Mouse (Mus musculus) limb, embryonic 11.5 days (tissue): ENCODE measurements at regions not wholly inside any gene's neighbourhood (a gene's known extent, or its start where the extent isn't known, plus 50 kb on each side); places are given as distances from the start of the nearest gene placed in this dataset.
A peak's percentile ranks its signal among the peaks of the same experiment; 100 is the strongest.

Experiments used
- ATAC-seq: fragments of 200-750 bp; cut with Nextera tagmentation; 2 replicates; pipeline ENCODE4 v1.8.0; 2017; ENCODE audit warnings: low read depth; ENCODE audit not compliant: insufficient number of reproducible peaks, low FRiP score, low TSS enrichment
- DNase-seq: peaks from one replicate; pipeline ENCODE4 v3.0.0-alpha.2; 2015; ENCODE audit warnings: low spot score
- H3K27ac ChIP-seq: fragments of 300-500 bp; sonication (generic); replicated peaks from 2 replicates; pipeline ENCODE4 v1.5.1; 2014; ENCODE audit warnings: low read depth, mild to moderate bottlenecking, low read length
- H3K27me3 ChIP-seq: fragments of 300-500 bp; sonication (generic); 2 replicates; pipeline ENCODE4 v1.6.1; 2014; ENCODE audit warnings: mild to moderate bottlenecking, low read length, mixed read lengths; ENCODE audit not compliant: control insufficient read depth, insufficient read depth
- H3K36me3 ChIP-seq: fragments of 300-500 bp; sonication (generic); 2 replicates; pipeline ENCODE4 v1.6.1; 2014; ENCODE audit warnings: mild to moderate bottlenecking, low read length, moderate library complexity, mixed read lengths; ENCODE audit not compliant: control insufficient read depth, insufficient read depth
- H3K4me1 ChIP-seq: fragments of 300-500 bp; sonication (generic); 2 replicates; pipeline ENCODE4 v1.6.1; 2014; ENCODE audit warnings: low read length, mixed read lengths; ENCODE audit not compliant: control insufficient read depth, insufficient read depth
- H3K4me2 ChIP-seq: fragments of 300-500 bp; sonication (generic); 2 replicates; pipeline ENCODE4 v1.6.1; 2014; ENCODE audit warnings: low read depth, mild to moderate bottlenecking, moderate library complexity; ENCODE audit not compliant: severe bottlenecking
- H3K4me3 ChIP-seq: fragments of 300-500 bp; sonication (generic); 2 replicates; pipeline ENCODE4 v1.5.1; 2014; ENCODE audit warnings: low read depth, low read length
- H3K9ac ChIP-seq: fragments of 300-500 bp; sonication (generic); 2 replicates; pipeline ENCODE4 v1.6.1; 2014; ENCODE audit warnings: mild to moderate bottlenecking, low read length
- H3K9me3 ChIP-seq: fragments of 300-500 bp; sonication (generic); 2 replicates; pipeline ENCODE4 v1.6.1; 2016; ENCODE audit warnings: low read length; ENCODE audit not compliant: control insufficient read depth
- WGBS: fragments of 180-500 bp; shearing (Covaris S2); extraction: QIAGEN DNeasy Blood & Tissue Kit; methylation state at CpG from one replicate; pipeline ENCODE4 v1.1.7; 2014; 5-methylcytosine and 5-hydroxymethylcytosine counted together

DNA sequence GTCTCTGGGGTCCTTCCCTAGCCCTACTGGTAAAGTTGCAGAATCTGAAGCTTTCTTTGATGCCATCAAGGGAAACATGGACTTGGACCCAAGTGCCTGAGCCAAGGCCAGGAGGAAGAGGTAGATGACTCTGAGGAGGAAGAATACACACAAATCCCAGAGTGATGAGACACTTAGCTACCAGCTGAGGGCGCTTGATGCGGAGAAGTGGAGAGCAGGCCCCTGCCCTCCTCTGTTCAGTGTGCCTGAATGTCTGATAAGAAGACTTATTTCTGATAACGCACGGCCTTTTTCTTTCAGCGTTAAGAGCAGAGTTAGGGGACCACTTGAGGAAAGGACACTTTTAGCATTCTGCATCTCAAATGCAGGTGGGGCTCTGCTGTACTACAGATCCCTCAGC lies 113.9 kb upstream of the 4931429L15Rik start:
- no peak overlapping the region for H3K4me2 ChIP-seq
- 79% methylated on average over 5 of the region's 5 CpGs for WGBS
- no peak overlapping the region for H3K27ac ChIP-seq
- H3K27me3 ChIP-seq: no peaks in the 10 kb centered on the region
- peaks cover 6% of the 10 kb centered on the region; the same call in 1 of the 2 replicates for H3K9me3 ChIP-seq
- DNase-seq: no peak
- ATAC-seq: no peak
- no peaks in the 10 kb centered on the region for H3K4me1 ChIP-seq
- H3K9ac ChIP-seq: no peak overlapping the region
- H3K4me3 ChIP-seq: no peak overlapping the region
- H3K36me3 ChIP-seq: no peaks in the 10 kb centered on the region

DNA sequence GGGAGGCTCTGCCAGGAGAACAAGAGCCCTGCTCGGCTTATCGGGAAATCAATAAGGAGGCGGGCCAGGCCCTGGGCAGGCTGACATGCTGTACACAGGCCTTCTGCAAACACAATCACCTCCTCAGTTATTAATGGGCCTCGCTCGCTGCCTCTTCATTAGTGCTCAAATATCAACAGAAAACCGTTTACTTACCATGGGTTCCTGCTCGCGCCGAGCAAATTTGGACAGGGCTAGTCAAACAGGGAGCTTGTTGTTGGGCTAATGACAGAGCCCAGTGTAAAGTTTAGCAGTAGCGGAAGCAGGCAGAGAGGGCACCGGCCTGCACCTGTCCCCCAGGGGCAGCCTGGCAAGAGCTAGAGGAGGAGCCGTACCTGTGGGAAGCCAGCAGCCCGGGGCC lies 111.3 kb upstream of the 4931429L15Rik start:
- H3K4me2 ChIP-seq: no peak overlapping the region

DNA sequence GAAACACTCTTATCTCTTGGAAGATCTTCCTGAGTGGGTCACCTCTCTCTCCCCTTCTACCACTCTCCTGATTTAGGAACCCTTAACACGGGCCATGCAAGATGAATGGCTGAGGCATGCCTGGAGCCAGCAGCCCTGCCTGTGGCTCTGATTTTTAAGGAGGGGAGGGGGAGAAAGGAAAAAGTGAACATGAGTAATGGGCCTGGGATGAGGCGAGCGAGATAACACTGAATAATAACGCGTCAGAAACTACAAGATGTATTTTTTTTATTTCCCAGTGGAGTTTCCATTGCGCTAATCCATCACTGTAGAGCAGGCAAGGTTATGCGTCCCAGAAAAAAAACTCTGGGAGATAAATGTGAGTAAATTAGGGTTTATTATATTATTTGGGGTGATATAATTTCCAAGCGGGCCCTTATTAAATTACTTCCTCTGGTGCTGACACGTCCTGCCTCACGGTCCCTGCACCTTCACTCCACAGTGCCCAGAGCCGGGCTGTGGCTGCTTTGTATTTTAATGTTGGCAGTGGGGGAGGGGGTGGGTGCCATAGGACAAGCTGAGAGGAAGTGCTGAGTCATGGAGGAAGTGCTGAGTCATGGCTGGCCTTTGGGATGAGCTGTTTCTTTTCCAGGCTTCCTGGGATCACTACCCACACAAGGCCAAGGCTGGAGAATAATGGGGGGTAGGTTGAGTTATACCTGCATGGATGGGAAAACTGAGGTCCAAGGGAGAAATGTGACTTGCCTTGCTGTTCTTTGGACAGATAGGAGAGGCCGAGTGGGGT lies 103.6 kb upstream of the 4931429L15Rik start:
- ATAC-seq (no peak), DNase-seq (no peak)
- Histone ChIP-seq H3K27ac (no peak overlapping the region), H3K9me3 (no peaks in the 10 kb centered on the region), H3K27me3 (no peaks in the 10 kb centered on the region), H3K4me3 (no peak overlapping the region), H3K4me1 (no peaks in the 10 kb centered on the region), H3K9ac (no peak overlapping the region), H3K4me2 (no peak overlapping the region), H3K36me3 (no peaks in the 10 kb centered on the region)
- 77% methylated on average over 12 of the region's 12 CpGs for WGBS

More for the DNA sequence above, 111.3 kb upstream of the 4931429L15Rik start:
- no peak for DNase-seq
- Histone ChIP-seq H3K9me3 (peaks cover 6% of the 10 kb centered on the region; the same call in 1 of the 2 replicates), H3K4me3 (no peak overlapping the region), H3K4me1 (no peaks in the 10 kb centered on the region), H3K9ac (no peak overlapping the region), H3K27ac (no peak overlapping the region), H3K27me3 (no peaks in the 10 kb centered on the region), H3K36me3 (no peaks in the 10 kb centered on the region)
- no peak for ATAC-seq
- 80% methylated on average over 13 of the region's 13 CpGs for WGBS

DNA sequence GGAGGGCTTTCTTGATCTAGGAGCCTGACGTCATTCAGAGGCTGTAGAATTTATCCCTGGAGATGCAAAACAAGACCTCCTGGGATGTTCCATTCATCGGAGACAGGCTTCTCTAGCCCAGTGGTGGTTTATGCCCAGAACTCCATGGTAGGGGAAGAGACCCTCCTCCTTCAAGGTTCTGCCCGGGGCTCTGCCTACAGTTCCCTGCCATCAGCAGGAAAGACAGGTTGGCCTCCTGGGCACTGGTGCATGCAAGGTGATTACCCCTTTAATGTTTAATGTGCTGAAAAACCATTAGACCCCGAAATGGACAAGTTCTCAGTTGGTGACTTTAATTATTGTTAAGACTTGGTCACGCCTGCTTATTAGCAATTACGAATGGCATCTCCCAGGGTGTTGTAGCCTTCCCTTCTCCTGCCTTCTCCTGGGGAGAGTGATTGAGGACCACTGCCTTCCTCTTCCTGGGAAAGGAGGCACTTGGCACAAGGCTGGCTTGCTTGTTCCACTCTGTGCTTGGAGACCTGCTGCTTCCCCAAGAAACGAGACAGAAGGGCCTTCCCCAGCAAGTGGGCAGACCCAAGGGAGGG lies 102.0 kb upstream of the 4931429L15Rik start:
- WGBS: 59% methylated on average over 7 of the region's 7 CpGs
- Histone ChIP-seq H3K9me3 (no peaks in the 10 kb centered on the region), H3K4me3 (no peak overlapping the region), H3K4me1 (no peaks in the 10 kb centered on the region), H3K4me2 (no peak overlapping the region), H3K9ac (no peak overlapping the region), H3K36me3 (no peaks in the 10 kb centered on the region), H3K27me3 (no peaks in the 10 kb centered on the region), H3K27ac (no peak overlapping the region)
- DNase-seq (no peak), ATAC-seq (no peak)

DNA sequence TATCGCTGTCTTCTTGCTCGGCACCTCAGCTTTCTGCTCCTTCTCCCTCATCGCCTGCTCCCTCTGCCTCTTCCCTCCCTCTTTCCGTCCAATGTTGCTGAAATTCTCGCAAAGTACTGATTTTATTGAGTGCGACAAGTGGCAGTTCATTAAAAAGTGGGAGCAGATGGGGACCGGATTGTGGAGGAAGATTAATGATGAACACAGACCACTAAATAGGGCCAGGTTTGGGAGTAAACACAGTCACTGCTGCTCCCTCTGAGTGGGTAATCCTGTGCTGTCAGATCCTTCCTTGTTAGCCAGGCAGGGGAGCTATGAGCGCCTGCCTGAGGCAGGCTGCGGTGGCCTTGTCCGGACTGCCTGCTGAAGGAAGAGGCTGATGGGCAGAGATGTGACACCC lies 91.9 kb upstream of the 4931429L15Rik start:
- no peaks in the 10 kb centered on the region for H3K36me3 ChIP-seq
- H3K4me2 ChIP-seq: no peak overlapping the region
- ATAC-seq (no peak), DNase-seq (peak; percentile 43)
- WGBS: 29% methylated on average over 10 of the region's 10 CpGs
- no peaks in the 10 kb centered on the region for H3K27me3 ChIP-seq
- no peak overlapping the region for H3K27ac ChIP-seq
- H3K4me3 ChIP-seq: no peak overlapping the region
- no peak overlapping the region for H3K9ac ChIP-seq
- peaks cover 2% of the 10 kb centered on the region; the same call in 1 of the 2 replicates for H3K9me3 ChIP-seq
- 0 out of 2 replicates have a peak, but pooled peaks cover 6% of the 10 kb centered on the region for H3K4me1 ChIP-seq

DNA sequence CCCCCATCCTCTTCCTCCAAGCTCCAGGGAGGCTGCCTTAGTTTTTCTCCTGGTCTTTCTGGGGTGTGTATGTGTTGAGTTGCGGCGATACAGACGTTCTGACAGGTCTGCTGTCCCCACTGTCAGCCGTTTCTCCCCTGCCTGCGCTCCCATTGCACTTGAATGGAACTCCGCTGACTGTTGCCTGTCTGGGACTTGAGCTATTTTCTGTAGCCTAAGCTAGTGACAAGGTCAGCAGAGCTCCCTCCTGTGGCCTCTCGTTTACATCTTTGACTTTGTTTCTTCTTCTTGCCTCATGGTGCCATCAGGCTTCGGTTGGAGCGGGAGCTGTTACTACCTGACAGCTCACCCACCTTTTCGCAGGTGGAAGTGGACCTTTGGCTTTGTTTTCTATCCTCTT lies 89.0 kb upstream of the 4931429L15Rik start:
- no peak overlapping the region for H3K4me2 ChIP-seq
- H3K4me3 ChIP-seq: no peak overlapping the region
- 82% methylated on average over 10 of the region's 10 CpGs for WGBS
- ATAC-seq (no peak), DNase-seq (no peak)
- H3K9ac ChIP-seq: no peak overlapping the region
- no peak overlapping the region for H3K27ac ChIP-seq
- H3K4me1 ChIP-seq: 0 out of 2 replicates have a peak, but pooled peaks cover 6% of the 10 kb centered on the region
- H3K27me3 ChIP-seq: no peaks in the 10 kb centered on the region
- peaks cover 2% of the 10 kb centered on the region; the same call in 1 of the 2 replicates for H3K9me3 ChIP-seq
- H3K36me3 ChIP-seq: no peaks in the 10 kb centered on the region

DNA sequence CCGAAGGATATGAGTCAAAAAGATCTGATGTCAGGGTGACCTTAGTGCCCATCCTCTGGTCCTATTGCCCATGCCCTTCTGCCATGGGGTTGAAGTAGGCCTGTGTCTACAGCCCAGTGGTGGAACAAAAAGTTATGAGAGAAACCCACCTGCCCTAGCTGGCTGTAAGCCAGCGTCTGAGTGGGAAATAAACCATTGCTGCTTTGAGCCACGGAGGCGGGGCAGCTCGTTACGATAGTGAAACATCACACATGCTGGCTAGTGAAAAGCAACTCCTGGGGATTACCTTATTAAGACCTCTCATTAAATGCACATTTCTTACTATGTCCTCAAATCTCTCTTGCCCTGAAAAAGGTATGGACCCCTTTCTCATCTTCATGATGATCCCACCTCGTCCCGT lies 86.8 kb upstream of the 4931429L15Rik start:
- ATAC-seq (no peak), DNase-seq (peak; percentile 53)
- H3K9me3 ChIP-seq: no peaks in the 10 kb centered on the region

DNA sequence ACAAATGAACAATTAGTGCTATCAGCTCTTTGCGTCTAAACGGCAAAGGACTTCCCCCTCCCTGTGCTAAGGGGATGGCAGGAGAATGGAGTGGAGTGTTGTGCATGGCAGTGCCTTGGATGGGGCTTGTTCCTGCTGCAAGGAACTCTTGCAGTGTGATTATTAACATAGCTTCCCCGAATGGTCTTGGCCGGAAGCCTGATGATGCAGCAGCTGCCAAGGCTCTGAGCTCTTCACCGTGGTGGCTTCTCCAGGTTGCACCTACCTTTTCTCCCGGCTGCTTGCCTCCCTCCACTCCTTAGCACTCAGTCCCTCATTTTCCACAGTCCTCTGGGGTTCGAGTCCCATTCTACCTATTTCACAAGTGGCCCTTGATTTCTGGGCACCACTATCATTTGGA lies 76.8 kb upstream of the 4931429L15Rik start:
- Histone ChIP-seq H3K9ac (no peak overlapping the region), H3K27ac (no peak overlapping the region), H3K36me3 (no peaks in the 10 kb centered on the region), H3K4me1 (no peaks in the 10 kb centered on the region), H3K4me3 (no peak overlapping the region), H3K4me2 (no peak overlapping the region), H3K27me3 (peaks cover 4% of the 10 kb centered on the region), H3K9me3 (no peaks in the 10 kb centered on the region)
- DNase-seq (no peak), ATAC-seq (no peak)
- WGBS: 81% methylated on average over 7 of the region's 7 CpGs

More for the DNA sequence above, 86.8 kb upstream of the 4931429L15Rik start:
- Histone ChIP-seq H3K4me1 (0 out of 2 replicates have a peak, but pooled peaks cover 2% of the 10 kb centered on the region), H3K9ac (no peak overlapping the region), H3K27me3 (no peaks in the 10 kb centered on the region), H3K36me3 (no peaks in the 10 kb centered on the region), H3K27ac (no peak overlapping the region), H3K4me3 (no peak overlapping the region), H3K4me2 (no peak overlapping the region)
- WGBS: 49% methylated on average over 8 of the region's 8 CpGs
